Mouse (Mus musculus): Measurements from ENCODE around the gene Lcor. TPM values are rescaled to one million over a fixed set of nuclear protein-coding genes. Genes with fewer than 3 reads are reported as not detected.

Lcor gene
- total RNA-seq, 4 experiments from 2014 or later = 9.4 to 12.9 (median 11.5) TPM

GRCm38 (mm10) chr19:41560856-41561255, 78.4 kb downstream of the Lcor start:
- DNase-seq (ENCODE audit: low spot score) = no peak

GRCm38 (mm10) chr19:41568791-41569190, 86.4 kb downstream of the Lcor start:
- no peak for DNase-seq (ENCODE audit: low spot score)

- DNase-seq (ENCODE audit: low spot score) = no peak
These were observed 91.3 kb downstream of the Lcor start for GRCm38 (mm10) chr19:41573700-41574099.

GRCm38 (mm10) chr19:41577576-41577975, 95.1 kb downstream of the Lcor start:
- no peak for DNase-seq (ENCODE audit: low spot score)

GRCm38 (mm10) chr19:41579311-41579920, 97.0 kb downstream of the Lcor start:
- peak; percentile 9 for DNase-seq (ENCODE audit: low spot score)

- no peak for DNase-seq (ENCODE audit: low spot score)
These were observed 99.4 kb downstream of the Lcor start, which contains the start of gene Gm340 for GRCm38 (mm10) chr19:41581706-41582420. TSS of gene Gm340 (plus strand) at chr19:41582370.

- no peak for DNase-seq (ENCODE audit: low spot score)
These were observed 100.6 kb downstream of the Lcor start for GRCm38 (mm10) chr19:41582918-41583514.

- no peak for DNase-seq (ENCODE audit: low spot score)
These were observed 104.3 kb downstream of the Lcor start for GRCm38 (mm10) chr19:41586752-41587151.

- no peak for DNase-seq (ENCODE audit: low spot score)
These were observed 105.2 kb downstream of the Lcor start for GRCm38 (mm10) chr19:41587431-41588222.

GRCm38 (mm10) chr19:41589026-41589425, 106.6 kb downstream of the Lcor start:
- no peak for DNase-seq (ENCODE audit: low spot score)

GRCm38 (mm10) chr19:41589681-41590080, 107.2 kb downstream of the Lcor start:
- DNase-seq (ENCODE audit: low spot score) = no peak

GRCm38 (mm10) chr19:41591808-41592207, 109.4 kb downstream of the Lcor start:
- no peak for DNase-seq (ENCODE audit: low spot score)

GRCm38 (mm10) chr19:41597170-41597894, 114.9 kb downstream of the Lcor start:
- peak; percentile 16 for DNase-seq (ENCODE audit: low spot score)

GRCm38 (mm10) chr19:41600647-41601046, 118.2 kb downstream of the Lcor start:
- no peak for DNase-seq (ENCODE audit: low spot score)

GRCm38 (mm10) chr19:41606208-41606987, 124.0 kb downstream of the Lcor start:
- no peak for DNase-seq (ENCODE audit: low spot score)

- DNase-seq (ENCODE audit: low spot score) = no peak
These were observed 129.2 kb downstream of the Lcor start for GRCm38 (mm10) chr19:41611683-41612082.

Data from heart, adult 8-10 months (tissue).